In the genomic region with DNA sequence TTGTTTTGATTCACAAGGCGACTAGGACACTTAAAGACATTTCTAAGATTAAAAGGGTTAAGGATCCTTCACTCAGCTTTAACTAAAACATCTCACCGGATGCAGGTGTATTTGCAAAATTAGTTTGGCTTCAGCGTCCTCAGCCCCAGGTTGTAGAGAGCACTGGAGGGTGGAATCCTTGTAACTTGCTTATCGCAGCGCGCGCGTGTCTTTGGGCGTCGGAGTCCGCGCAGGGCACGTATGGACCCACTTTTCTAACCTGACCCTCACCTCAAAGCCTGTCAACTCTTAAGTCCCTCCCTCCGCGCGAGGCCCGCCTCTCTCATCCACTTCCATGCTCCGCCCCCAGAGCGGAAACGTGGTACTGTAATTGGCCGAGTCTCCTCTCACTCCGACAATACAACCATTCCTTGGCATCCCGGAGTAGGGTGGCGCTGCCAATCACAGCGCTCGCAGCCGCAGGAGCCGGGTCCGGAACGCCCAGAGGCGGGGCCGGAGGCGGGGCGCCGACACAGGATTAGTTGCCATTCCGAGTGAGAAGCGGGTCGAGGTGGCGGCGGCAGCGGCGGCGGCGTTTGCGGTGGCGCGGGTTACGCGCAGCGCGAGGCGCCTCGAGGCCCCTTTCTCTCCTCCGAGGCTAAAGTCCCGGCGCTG, we compare ENCODE assay signal across 8 mouse cellular contexts. TPM values are rescaled to one million over a fixed set of nuclear protein-coding genes. Genes with fewer than 3 reads are reported as not detected.
DNase-seq lines count a peak whose midpoint lies in the region; ATAC-seq lines count a peak whose summit lies in the region.

No protein-coding gene starts in this region.

- peaks cover 0 to 15% of the 10 kb centered on the region in 2 experiments; a peak in 3 of 4 replicates for H3K4me1 ChIP-seq in heart, embryonic 14.5 days (ENCODE audit: control insufficient read depth in 2 of 2, insufficient read depth in 2 of 2, low read length in 2 of 2)
- H3K4me1 ChIP-seq in liver, embryonic 13.5 days (replicated peaks) = peaks cover 32% of the 10 kb centered on the region
- H3K4me1 ChIP-seq in stomach, embryonic 16.5 days (ENCODE audit: control insufficient read depth, insufficient read depth, low read length) = peaks cover 15% of the 10 kb centered on the region; the same call in 1 of the 2 replicates

- H3K4me3 ChIP-seq in heart, embryonic 14.5 days (ENCODE audit: control insufficient read depth in 1 of 2, insufficient read depth in 1 of 2, low read depth in 1 of 2, low read length in 2 of 2) = peak overlapping the region; percentile 59 to 81
- peak overlapping the region; percentile 93 for H3K4me3 ChIP-seq in liver, embryonic 13.5 days (replicated peaks)
- H3K4me3 ChIP-seq in stomach, embryonic 16.5 days (replicated peaks; ENCODE audit: low read length) = peak overlapping the region; percentile 90

- no peaks in the 10 kb centered on the region for H3K27me3 ChIP-seq in heart, embryonic 14.5 days (ENCODE audit: control insufficient read depth, insufficient read depth, low read length)
- no peaks in the 10 kb centered on the region for H3K27me3 ChIP-seq in liver, embryonic 13.5 days
- no peaks in the 10 kb centered on the region for H3K27me3 ChIP-seq in stomach, embryonic 16.5 days (ENCODE audit: control insufficient read depth, insufficient read depth, low read length)

- H3K9ac ChIP-seq in heart, embryonic 14.5 days (ENCODE audit: low read length) = peak overlapping the region; percentile 88
- peak overlapping the region; percentile 95 for H3K9ac ChIP-seq in liver, embryonic 13.5 days
- H3K9ac ChIP-seq in stomach, embryonic 16.5 days (ENCODE audit: low read length) = peak overlapping the region; percentile 98

- peak; percentile 99 for DNase-seq in c-Kit-negative CD71-positive TER-119-positive erythroid progenitor cells, embryonic 14.5 days (ENCODE audit: low read depth, low spot score)
- DNase-seq in fibroblast of lung, adult 2 months (ENCODE audit: low read depth) = peak; percentile 98
- DNase-seq in kidney, postnatal 14 days = peak; percentile 100
- DNase-seq in liver, embryonic 13.5 days = peak; percentile 99
- DNase-seq in neural tube, embryonic 10.5 days (ENCODE audit: extremely low spot score, low spot score) = peak; percentile 99

- WGBS in heart, embryonic 14.5 days = under 1% methylated on average over 54 of the region's 56 CpGs
- WGBS in liver, embryonic 13.5 days (ENCODE audit: insufficient replicate concordance) = under 1% methylated on average over 56 of the region's 56 CpGs
- WGBS in stomach, embryonic 16.5 days = under 1% methylated on average over 56 of the region's 56 CpGs

- no peaks in the 10 kb centered on the region for H3K36me3 ChIP-seq in heart, embryonic 14.5 days (ENCODE audit: control insufficient read depth, insufficient read depth, low read length)
- no peaks in the 10 kb centered on the region for H3K36me3 ChIP-seq in liver, embryonic 13.5 days
- no peaks in the 10 kb centered on the region for H3K36me3 ChIP-seq in stomach, embryonic 16.5 days (ENCODE audit: control insufficient read depth, insufficient read depth, low read length)

- H3K9me3 ChIP-seq in heart, embryonic 14.5 days (ENCODE audit: control insufficient read depth, low read length) = no peaks in the 10 kb centered on the region
- no peaks in the 10 kb centered on the region for H3K9me3 ChIP-seq in liver, embryonic 13.5 days (replicated peaks)
- H3K9me3 ChIP-seq in stomach, embryonic 16.5 days (replicated peaks; ENCODE audit: control insufficient read depth, low read length) = no peaks in the 10 kb centered on the region

- peak overlapping the region; percentile 85 to 98 for H3K27ac ChIP-seq in heart, embryonic 14.5 days (replicated peaks in 1 of 2; ENCODE audit: control insufficient read depth in 1 of 2, insufficient read depth in 1 of 2, low read depth in 2 of 2, low read length in 2 of 2)
- peak overlapping the region; percentile 96 for H3K27ac ChIP-seq in liver, embryonic 13.5 days
- peak overlapping the region; percentile 99 for H3K27ac ChIP-seq in stomach, embryonic 16.5 days (ENCODE audit: low read length)

- ATAC-seq in CD4-positive, CD25-positive, alpha-beta regulatory T cell, adult 4 months = peak; percentile 81
- ATAC-seq in heart, embryonic 14.5 days (ENCODE audit: insufficient number of reproducible peaks, insufficient read depth, low FRiP score, low read depth) = peak; percentile 99
- ATAC-seq in liver, embryonic 13.5 days (ENCODE audit: low read depth) = peak; percentile 97
- ATAC-seq in stomach, embryonic 16.5 days (ENCODE audit: insufficient read depth, low FRiP score) = peak; percentile 99

- peak overlapping the region; percentile 72 for H3K4me2 ChIP-seq in heart, embryonic 14.5 days (ENCODE audit: low read length)
- peak overlapping the region; percentile 99 for H3K4me2 ChIP-seq in liver, embryonic 13.5 days
- peak overlapping the region; percentile 77 for H3K4me2 ChIP-seq in stomach, embryonic 16.5 days (ENCODE audit: low read depth, low read length)

RNA-seq across cellular contexts. Expression of gene Glcci1, which starts 0.4 kb away (rescaled TPM):
- 10 to 100 TPM; 28.3 to 40.6 TPM for polyA plus RNA-seq in CD4-positive, CD25-positive, alpha-beta regulatory T cell, adult 4 months (2017; shearing (Covaris generic))
- 6.8 and 9.4 TPM in 2 replicates for polyA plus RNA-seq in heart, embryonic 14.5 days (2014; fragmentation: Nextera tagmentation; extraction: Ambion mirVana)
- polyA plus RNA-seq in liver, embryonic 13.5 days (2015; fragmentation: Nextera tagmentation; extraction: Ambion mirVana) = 1.1 and 1.5 TPM in 2 replicates
- 2.8 and 4.4 TPM in 2 replicates for polyA plus RNA-seq in stomach, embryonic 16.5 days (2015; fragmentation: Nextera tagmentation; extraction: Ambion mirVana)

Comparison
In these comparisons a context has a peak if more than half of its experiments do, and no peak if none do; other contexts are left out.
1. Peak in every context shown above with its lines: DNase-seq, ATAC-seq, H3K4me3 ChIP-seq and H3K27ac ChIP-seq.